Mouse (Mus musculus): Measurements from ENCODE around the gene Ceacam9. TPM values are rescaled to one million over a fixed set of nuclear protein-coding genes. Genes with fewer than 3 reads are reported as not detected.
"Not testable (repeated sequence)": the region's sequence is repeated elsewhere in the genome, so short reads cannot be mapped to it uniquely, and the experiment has no call there.

Gene Ceacam9
- polyA plus RNA-seq (2012; ENCODE audit: insufficient read depth, insufficient read length, missing spikeins), result not detected in 2 replicates

- Histone ChIP-seq H3K27ac (replicated peaks; ENCODE audit: low read depth, low read length) (no peak within 1 kb of the TSS), H3K4me1 (ENCODE audit: control insufficient read depth, insufficient read depth, insufficient read length, low read length) (no peaks in the 10 kb centered on the region), H3K4me3 (ENCODE audit: insufficient read depth, low read depth, low read length) (no peak within 1 kb of the TSS)
Measured at GRCm38 (mm10) chr7:16721629-16722028, at the start of gene Ceacam9. Gene Ceacam9 (plus strand): TSS chr7:16721929.

- H3K4me1 ChIP-seq (ENCODE audit: control insufficient read depth, insufficient read depth, insufficient read length, low read length), result no peaks in the 10 kb centered on the region
- no peak overlapping the region for H3K4me3 ChIP-seq (ENCODE audit: insufficient read depth, low read depth, low read length)
- H3K27ac ChIP-seq (replicated peaks; ENCODE audit: low read depth, low read length), result no peak overlapping the region
Measured at GRCm38 (mm10) chr7:16673823-16674222, 47.9 kb upstream of the Ceacam9 start.

- not testable (repeated sequence) for H3K4me1 ChIP-seq (ENCODE audit: control insufficient read depth, insufficient read depth, insufficient read length, low read length); H3K27ac ChIP-seq (replicated peaks; ENCODE audit: low read depth, low read length); H3K4me3 ChIP-seq (ENCODE audit: insufficient read depth, low read depth, low read length)
Measured at GRCm38 (mm10) chr7:16674699-16675098, 47.0 kb upstream of the Ceacam9 start.

- no peaks in the 10 kb centered on the region for H3K4me1 ChIP-seq (ENCODE audit: control insufficient read depth, insufficient read depth, insufficient read length, low read length)
- no peak within 1 kb of the TSS for H3K27ac ChIP-seq (replicated peaks; ENCODE audit: low read depth, low read length)
- H3K4me3 ChIP-seq (ENCODE audit: insufficient read depth, low read depth, low read length), result no peak within 1 kb of the TSS
Measured at GRCm38 (mm10) chr7:16675605-16676004, 46.1 kb upstream of the Ceacam9 start, which contains the start of gene Ceacam15. Gene Ceacam15 (minus strand): TSS chr7:16675705.

- not testable (repeated sequence) for H3K4me1 ChIP-seq (ENCODE audit: control insufficient read depth, insufficient read depth, insufficient read length, low read length); H3K27ac ChIP-seq (replicated peaks; ENCODE audit: low read depth, low read length); H3K4me3 ChIP-seq (ENCODE audit: insufficient read depth, low read depth, low read length)
Measured at GRCm38 (mm10) chr7:16680194-16680593, 41.5 kb upstream of the Ceacam9 start.

GRCm38 (mm10) chr7:16689196-16689595 lies 32.5 kb upstream of the Ceacam9 start:
- Histone ChIP-seq H3K27ac (replicated peaks; ENCODE audit: low read depth, low read length) (no peak overlapping the region), H3K4me1 (ENCODE audit: control insufficient read depth, insufficient read depth, insufficient read length, low read length) (no peaks in the 10 kb centered on the region), H3K4me3 (ENCODE audit: insufficient read depth, low read depth, low read length) (no peak overlapping the region)

GRCm38 (mm10) chr7:16695025-16695424 lies 26.7 kb upstream of the Ceacam9 start:
- Histone ChIP-seq H3K4me3 (ENCODE audit: insufficient read depth, low read depth, low read length) (no peak overlapping the region), H3K27ac (replicated peaks; ENCODE audit: low read depth, low read length) (no peak overlapping the region), H3K4me1 (ENCODE audit: control insufficient read depth, insufficient read depth, insufficient read length, low read length) (no peaks in the 10 kb centered on the region)

GRCm38 (mm10) chr7:16699042-16699441 lies 22.7 kb upstream of the Ceacam9 start:
- no peaks in the 10 kb centered on the region for H3K4me1 ChIP-seq (ENCODE audit: control insufficient read depth, insufficient read depth, insufficient read length, low read length)
- no peak overlapping the region for H3K4me3 ChIP-seq (ENCODE audit: insufficient read depth, low read depth, low read length)
- H3K27ac ChIP-seq (replicated peaks; ENCODE audit: low read depth, low read length), result no peak overlapping the region

- Histone ChIP-seq H3K27ac (replicated peaks; ENCODE audit: low read depth, low read length) (no peak overlapping the region), H3K4me3 (ENCODE audit: insufficient read depth, low read depth, low read length) (no peak overlapping the region), H3K4me1 (ENCODE audit: control insufficient read depth, insufficient read depth, insufficient read length, low read length) (no peaks in the 10 kb centered on the region)
Measured at GRCm38 (mm10) chr7:16700583-16700982, 21.1 kb upstream of the Ceacam9 start.

- no peaks in the 10 kb centered on the region for H3K4me1 ChIP-seq (ENCODE audit: control insufficient read depth, insufficient read depth, insufficient read length, low read length)
- H3K27ac ChIP-seq (replicated peaks; ENCODE audit: low read depth, low read length), result no peak overlapping the region
- H3K4me3 ChIP-seq (ENCODE audit: insufficient read depth, low read depth, low read length), result no peak overlapping the region
Measured at GRCm38 (mm10) chr7:16706385-16706784, 15.3 kb upstream of the Ceacam9 start.

GRCm38 (mm10) chr7:16708244-16708643 lies 13.5 kb upstream of the Ceacam9 start:
- H3K27ac ChIP-seq (replicated peaks; ENCODE audit: low read depth, low read length), result no peak overlapping the region
- H3K4me1 ChIP-seq (ENCODE audit: control insufficient read depth, insufficient read depth, insufficient read length, low read length), result no peaks in the 10 kb centered on the region
- H3K4me3 ChIP-seq (ENCODE audit: insufficient read depth, low read depth, low read length), result no peak overlapping the region

GRCm38 (mm10) chr7:16710604-16711003 lies 11.1 kb upstream of the Ceacam9 start:
- Histone ChIP-seq H3K4me1 (ENCODE audit: control insufficient read depth, insufficient read depth, insufficient read length, low read length) (no peaks in the 10 kb centered on the region), H3K27ac (replicated peaks; ENCODE audit: low read depth, low read length) (no peak overlapping the region), H3K4me3 (ENCODE audit: insufficient read depth, low read depth, low read length) (no peak overlapping the region)

- Histone ChIP-seq H3K4me3 (ENCODE audit: insufficient read depth, low read depth, low read length) (no peak overlapping the region), H3K4me1 (ENCODE audit: control insufficient read depth, insufficient read depth, insufficient read length, low read length) (no peaks in the 10 kb centered on the region), H3K27ac (replicated peaks; ENCODE audit: low read depth, low read length) (no peak overlapping the region)
Measured at GRCm38 (mm10) chr7:16712633-16713415, 8.9 kb upstream of the Ceacam9 start.

GRCm38 (mm10) chr7:16716456-16717152 lies 5.1 kb upstream of the Ceacam9 start:
- H3K4me3 ChIP-seq (ENCODE audit: insufficient read depth, low read depth, low read length); H3K27ac ChIP-seq (replicated peaks; ENCODE audit: low read depth, low read length); H3K4me1 ChIP-seq (ENCODE audit: control insufficient read depth, insufficient read depth, insufficient read length, low read length): not testable (repeated sequence)

- not testable (repeated sequence) for H3K27ac ChIP-seq (replicated peaks; ENCODE audit: low read depth, low read length); H3K4me3 ChIP-seq (ENCODE audit: insufficient read depth, low read depth, low read length); H3K4me1 ChIP-seq (ENCODE audit: control insufficient read depth, insufficient read depth, insufficient read length, low read length)
Measured at GRCm38 (mm10) chr7:16722490-16722889, 761 bp downstream of the Ceacam9 start.

Measured in brown adipose tissue, adult 24 weeks (tissue).